Mouse (Mus musculus) heart, embryonic 12.5 days (tissue): Measurements from ENCODE around the gene Scd4. TPM values are rescaled to one million over a fixed set of nuclear protein-coding genes. Genes with fewer than 3 reads are reported as not detected.
"Not testable (repeated sequence)": the region's sequence is repeated elsewhere in the genome, so short reads cannot be mapped to it uniquely, and the experiment has no call there.

Experiments used
- ATAC-seq: fragments of 200-750 bp; cut with Nextera tagmentation; 2 replicates; pipeline ENCODE4 v1.8.0; 2017; ENCODE audit warnings: moderate TSS enrichment, moderate library complexity; ENCODE audit not compliant: insufficient number of reproducible peaks, low FRiP score
- H3K27ac ChIP-seq: fragments of 300-500 bp; sonication (generic); 2 replicates; pipeline ENCODE4 v1.5.1; 2016; ENCODE audit warnings: mild to moderate bottlenecking, moderate library complexity; ENCODE audit not compliant: poor library complexity, severe bottlenecking
- H3K27me3 ChIP-seq: fragments of 300-500 bp; sonication (generic); replicated peaks from 2 replicates; pipeline ENCODE4 v1.6.1; 2016; ENCODE audit warnings: mild to moderate bottlenecking, moderate library complexity
- H3K36me3 ChIP-seq: fragments of 300-500 bp; sonication (generic); 2 replicates; pipeline ENCODE4 v1.6.1; 2016; ENCODE audit warnings: mild to moderate bottlenecking, moderate library complexity
- H3K4me1 ChIP-seq: fragments of 300-500 bp; sonication (generic); replicated peaks from 2 replicates; pipeline ENCODE4 v1.6.1; 2016; ENCODE audit warnings: mild to moderate bottlenecking
- H3K4me2 ChIP-seq: fragments of 300-500 bp; sonication (generic); 2 replicates; pipeline ENCODE4 v1.6.1; 2016; ENCODE audit warnings: mild to moderate bottlenecking, moderate library complexity
- H3K4me3 ChIP-seq: fragments of 300-500 bp; sonication (generic); 2 replicates; pipeline ENCODE4 v1.5.1; 2016; ENCODE audit warnings: mild to moderate bottlenecking
- H3K9ac ChIP-seq: fragments of 300-500 bp; sonication (generic); 2 replicates; pipeline ENCODE4 v1.6.1; 2016; ENCODE audit warnings: mild to moderate bottlenecking, moderate library complexity
- H3K9me3 ChIP-seq: fragments of 300-500 bp; sonication (generic); replicated peaks from 2 replicates; pipeline ENCODE4 v1.6.1; 2016; ENCODE audit warnings: mild to moderate bottlenecking, moderate library complexity
- WGBS: fragments of 180-500 bp; shearing (Covaris S2); methylation state at CpG from one replicate; pipeline ENCODE4 v1.1.7; 2016; 5-methylcytosine and 5-hydroxymethylcytosine counted together
- polyA plus RNA-seq: library from polyadenylated mRNA; unstranded; fragments of >200 nt; fragmentation: Nextera tagmentation; extraction: Ambion mirVana; gene quantifications from 2 replicates; pipeline ENCODE4 v1.2.1, GENCODE M21; 2016

The Scd4 gene
- polyA plus RNA-seq, 1 experiment from 2014 or later, result 0.29 TPM

GRCm38 (mm10) chr19:44351756-44352155 is 18.9 kb downstream of the Scd4 start:
- ATAC-seq, result no peak
- no peaks in the 10 kb centered on the region for H3K4me1 ChIP-seq
- WGBS, result 70% methylated on average over 7 of the region's 7 CpGs

DNA sequence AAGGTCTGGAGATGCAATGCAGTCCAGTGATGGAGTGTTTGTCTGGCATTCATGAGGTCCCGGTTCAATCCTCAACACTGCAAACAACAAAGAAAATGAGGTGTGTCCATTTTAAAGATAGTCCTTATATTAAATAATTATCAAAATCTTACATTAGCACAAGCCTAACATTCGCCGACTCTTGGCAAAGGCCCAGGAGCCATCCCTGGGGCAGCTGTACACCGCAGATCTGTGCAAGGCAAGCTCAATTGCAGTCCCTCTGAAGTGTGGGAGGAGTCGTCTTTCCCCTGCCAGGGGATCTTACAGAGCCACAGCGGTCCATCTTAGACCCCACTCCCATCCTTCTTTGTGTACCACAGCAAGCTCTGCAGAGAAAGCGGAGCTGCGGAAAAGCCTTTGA is 25.8 kb downstream of the Scd4 start:
- Histone ChIP-seq H3K4me2 (no peak overlapping the region), H3K9me3 (no peaks in the 10 kb centered on the region), H3K4me1 (no peaks in the 10 kb centered on the region), H3K4me3 (no peak overlapping the region), H3K27ac (no peak overlapping the region), H3K27me3 (no peaks in the 10 kb centered on the region), H3K36me3 (no peaks in the 10 kb centered on the region), H3K9ac (no peak overlapping the region)
- ATAC-seq, result no peak
- 64% methylated on average over 8 of the region's 8 CpGs for WGBS

More at GRCm38 (mm10) chr19:44351756-44352155, 18.9 kb downstream of the Scd4 start:
- Histone ChIP-seq H3K4me3 (no peak overlapping the region), H3K36me3 (no peaks in the 10 kb centered on the region), H3K27ac (no peak overlapping the region), H3K4me2 (no peak overlapping the region), H3K9me3 (0 out of 2 replicates have a peak, but pooled peaks cover 5% of the 10 kb centered on the region), H3K27me3 (no peaks in the 10 kb centered on the region), H3K9ac (no peak overlapping the region)

DNA sequence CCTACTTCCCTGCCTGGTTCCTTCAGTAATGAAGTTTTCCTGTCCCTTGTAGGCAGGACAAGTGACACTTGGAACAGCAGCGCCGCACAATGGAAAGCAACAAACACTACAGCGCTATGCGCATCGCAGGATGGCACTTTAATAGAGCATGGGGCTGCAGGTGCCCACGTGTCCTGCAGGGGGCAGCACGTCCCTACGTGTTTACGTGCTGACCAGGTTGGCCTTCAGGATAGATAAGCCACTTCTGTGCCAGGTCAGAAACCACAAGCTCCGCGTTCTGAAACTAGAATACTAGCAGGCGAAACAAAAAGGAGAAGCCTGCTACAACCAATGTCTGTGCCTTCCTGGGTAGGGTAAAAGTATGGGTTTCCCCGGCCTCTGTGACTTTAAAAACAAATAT is 30.6 kb downstream of the Scd4 start:
- Histone ChIP-seq H3K9ac (no peak overlapping the region), H3K9me3 (no peaks in the 10 kb centered on the region), H3K27ac (no peak overlapping the region), H3K27me3 (no peaks in the 10 kb centered on the region), H3K4me3 (no peak overlapping the region), H3K4me2 (no peak overlapping the region; the same call in 1 of the 2 replicates), H3K36me3 (no peaks in the 10 kb centered on the region), H3K4me1 (no peaks in the 10 kb centered on the region)
- 24% methylated on average over 13 of the region's 13 CpGs for WGBS
- no peak; the same call in 1 of the 2 replicates for ATAC-seq

DNA sequence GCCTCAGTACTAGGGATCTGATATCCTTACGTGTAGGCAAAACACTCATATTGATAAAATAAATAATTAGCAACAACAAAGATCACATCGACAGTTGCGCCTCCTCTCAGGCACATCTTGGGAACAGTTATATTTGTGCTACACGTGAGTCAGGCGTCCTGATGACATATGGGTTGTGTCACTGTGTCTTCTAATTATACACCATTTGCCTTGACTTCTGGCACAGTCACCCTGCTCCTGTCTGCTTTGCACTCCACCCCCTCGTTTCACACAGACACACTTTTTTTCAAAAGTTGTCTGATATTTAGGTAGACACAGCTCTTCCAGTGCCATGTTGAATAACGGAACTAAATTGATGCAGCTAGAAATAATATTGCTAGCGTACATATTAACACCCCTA is 31.1 kb downstream of the Scd4 start:
- H3K9ac ChIP-seq, result no peak overlapping the region
- no peaks in the 10 kb centered on the region for H3K4me1 ChIP-seq
- no peaks in the 10 kb centered on the region for H3K9me3 ChIP-seq
- H3K27ac ChIP-seq, result no peak overlapping the region
- 74% methylated on average over 8 of the region's 8 CpGs for WGBS
- H3K4me2 ChIP-seq, result no peak overlapping the region
- no peak overlapping the region for H3K4me3 ChIP-seq
- H3K36me3 ChIP-seq, result no peaks in the 10 kb centered on the region
- ATAC-seq, result no peak
- no peaks in the 10 kb centered on the region for H3K27me3 ChIP-seq

GRCm38 (mm10) chr19:44365733-44366132 is 32.8 kb downstream of the Scd4 start:
- H3K36me3 ChIP-seq, result no peaks in the 10 kb centered on the region
- 86% methylated on average over 4 of the region's 4 CpGs for WGBS
- no peaks in the 10 kb centered on the region for H3K4me1 ChIP-seq
- H3K9ac ChIP-seq, result no peak overlapping the region
- no peak overlapping the region for H3K4me2 ChIP-seq
- H3K4me3 ChIP-seq, result no peak overlapping the region
- no peak overlapping the region for H3K27ac ChIP-seq
- H3K27me3 ChIP-seq, result 0 out of 2 replicates have a peak, but pooled peaks cover 8% of the 10 kb centered on the region
- no peak for ATAC-seq
- no peaks in the 10 kb centered on the region for H3K9me3 ChIP-seq

- WGBS, result 78% methylated on average over 10 of the region's 10 CpGs
- H3K9ac ChIP-seq, H3K4me1 ChIP-seq, H3K4me3 ChIP-seq, ATAC-seq, H3K27ac ChIP-seq, H3K9me3 ChIP-seq, H3K36me3 ChIP-seq, H3K4me2 ChIP-seq: not testable (repeated sequence)
- H3K27me3 ChIP-seq, result peaks cover 13% of the 10 kb centered on the region; the same call in 1 of the 2 replicates
These were observed 34.2 kb downstream of the Scd4 start for GRCm38 (mm10) chr19:44367076-44367475.

DNA sequence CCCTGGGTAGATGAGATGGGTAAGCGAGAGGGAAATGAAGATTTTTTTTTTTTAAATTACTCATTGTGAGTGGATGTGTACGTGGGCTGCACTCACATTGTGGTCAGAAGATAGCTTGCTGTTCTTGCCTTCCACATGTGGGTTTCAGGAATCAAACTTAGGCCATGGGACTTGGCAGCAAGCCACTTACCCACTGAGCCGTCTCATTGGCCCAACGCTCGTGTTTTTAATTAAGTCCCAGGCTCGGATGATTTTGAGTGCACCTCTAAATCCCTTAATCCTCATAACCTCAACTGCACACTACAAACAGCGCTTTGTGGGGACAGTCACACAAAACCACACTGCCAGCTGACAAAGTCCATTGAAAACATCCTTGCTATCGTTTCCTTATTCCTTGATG is 36.5 kb downstream of the Scd4 start:
- Histone ChIP-seq H3K27me3 (peaks cover 16% of the 10 kb centered on the region; the same call in 1 of the 2 replicates), H3K9ac (no peak overlapping the region), H3K4me3 (no peak overlapping the region), H3K4me1 (no peaks in the 10 kb centered on the region), H3K36me3 (no peaks in the 10 kb centered on the region), H3K9me3 (no peaks in the 10 kb centered on the region), H3K27ac (no peak overlapping the region), H3K4me2 (no peak overlapping the region)
- ATAC-seq, result no peak
- WGBS, result 76% methylated on average over 8 of the region's 8 CpGs

- 76% methylated on average over 5 of the region's 5 CpGs for WGBS
- Histone ChIP-seq H3K36me3 (no peaks in the 10 kb centered on the region), H3K9ac (no peak overlapping the region), H3K4me3 (no peak overlapping the region), H3K27me3 (peaks cover 16% of the 10 kb centered on the region; the same call in 1 of the 2 replicates), H3K4me1 (no peaks in the 10 kb centered on the region), H3K9me3 (no peaks in the 10 kb centered on the region), H3K27ac (no peak overlapping the region), H3K4me2 (no peak overlapping the region)
- no peak for ATAC-seq
These were observed 37.3 kb downstream of the Scd4 start for GRCm38 (mm10) chr19:44370231-44370630.

DNA sequence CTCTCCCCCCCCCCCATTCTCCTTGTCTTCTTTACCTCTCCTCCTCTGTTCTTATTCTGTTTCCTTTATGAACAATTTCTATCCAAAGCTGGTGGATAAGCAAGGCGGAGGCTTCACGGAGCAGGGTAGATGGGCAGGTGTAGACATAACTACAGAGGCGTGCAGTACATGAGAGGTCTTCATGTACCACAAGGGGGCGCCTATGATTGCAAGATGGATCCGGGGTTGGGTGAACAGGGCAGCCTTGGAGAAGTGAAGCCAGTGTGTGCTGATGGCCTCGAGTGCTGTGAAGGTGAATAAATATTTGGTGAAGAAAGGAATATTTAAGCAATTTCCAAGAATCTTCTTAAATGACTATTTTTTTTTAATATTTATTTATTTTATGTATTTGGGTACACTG is 40.1 kb downstream of the Scd4 start:
- Histone ChIP-seq H3K36me3 (no peaks in the 10 kb centered on the region), H3K9ac (no peak overlapping the region), H3K27ac (no peak overlapping the region), H3K27me3 (peaks cover 16% of the 10 kb centered on the region; the same call in 1 of the 2 replicates), H3K4me2 (no peak overlapping the region), H3K4me3 (no peak overlapping the region), H3K9me3 (no peaks in the 10 kb centered on the region), H3K4me1 (peaks cover 4% of the 10 kb centered on the region)
- 0 out of 2 replicates have a peak, but pooled peaks have one; percentile 61 for ATAC-seq
- 18% methylated on average over 6 of the region's 6 CpGs for WGBS

DNA sequence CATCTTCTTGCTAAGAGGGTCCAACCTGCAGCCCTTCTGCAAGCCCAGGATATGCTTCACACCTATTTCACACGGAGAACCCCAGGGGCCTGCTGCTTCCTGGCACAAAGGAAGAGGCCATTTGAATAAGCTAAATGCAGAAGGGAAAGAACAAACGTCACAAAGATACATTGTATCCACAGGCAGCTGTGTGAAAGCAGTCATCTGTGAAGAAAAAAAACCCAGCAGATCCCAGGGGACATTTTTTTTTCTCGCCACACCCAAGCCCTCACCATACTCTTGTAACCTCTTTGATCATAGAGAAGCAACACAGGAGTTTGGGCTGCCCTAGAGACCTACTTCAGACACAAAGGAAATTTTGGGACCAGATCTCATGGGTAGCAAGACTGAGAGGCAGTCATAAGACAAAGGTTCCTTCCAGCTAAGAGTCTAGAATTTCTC is 43.6 kb downstream of the Scd4 start:
- Histone ChIP-seq H3K9ac (no peak overlapping the region), H3K4me1 (peaks cover 5% of the 10 kb centered on the region), H3K4me2 (no peak overlapping the region), H3K27ac (no peak overlapping the region), H3K4me3 (no peak overlapping the region), H3K9me3 (no peaks in the 10 kb centered on the region), H3K27me3 (peaks cover 8% of the 10 kb centered on the region; the same call in 1 of the 2 replicates), H3K36me3 (no peaks in the 10 kb centered on the region)
- no peak for ATAC-seq
- 41% methylated on average over 3 of the region's 3 CpGs for WGBS

DNA sequence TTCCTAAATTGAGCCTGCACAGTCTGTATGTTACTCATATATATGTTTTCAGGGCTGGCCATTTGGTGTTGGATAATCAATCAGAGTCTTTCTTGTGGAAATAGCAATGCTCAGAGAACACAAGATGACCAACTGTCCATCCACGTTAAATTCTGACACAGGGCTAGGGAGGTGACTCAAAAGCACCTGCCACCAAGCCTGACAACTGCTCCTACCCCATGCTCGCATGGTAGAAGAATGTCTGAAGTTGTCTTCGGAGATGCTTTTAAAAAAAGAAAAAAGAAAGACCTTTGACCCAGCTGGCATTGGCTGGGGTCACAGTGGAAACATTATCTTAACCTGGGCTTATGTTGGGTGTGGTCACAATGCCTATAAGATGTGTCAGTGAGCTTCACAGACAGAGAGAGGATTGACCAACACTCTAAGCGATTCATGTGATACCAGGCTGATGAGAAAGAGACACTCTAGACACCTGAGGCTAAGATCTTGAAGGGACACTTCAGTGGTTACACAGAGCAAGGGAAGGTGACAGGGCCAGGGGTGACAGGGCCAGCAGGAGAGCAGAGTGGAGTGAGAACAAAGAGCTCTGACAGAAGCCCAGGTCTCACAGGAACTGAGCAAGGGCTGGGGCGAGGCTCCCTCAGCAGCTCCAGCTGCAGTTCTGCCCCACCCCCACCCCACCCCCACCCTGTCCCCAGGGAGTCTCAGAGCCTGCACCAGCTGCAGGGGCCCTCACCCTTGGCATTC is 44.9 kb downstream of the Scd4 start:
- no peak overlapping the region for H3K4me2 ChIP-seq
- H3K9ac ChIP-seq, result no peak overlapping the region
- no peak overlapping the region for H3K27ac ChIP-seq
- 42% methylated on average over 5 of the region's 5 CpGs for WGBS
- H3K27me3 ChIP-seq, result no peaks in the 10 kb centered on the region
- no peaks in the 10 kb centered on the region for H3K36me3 ChIP-seq
- no peak overlapping the region for H3K4me3 ChIP-seq
- no peaks in the 10 kb centered on the region for H3K9me3 ChIP-seq
- ATAC-seq, result no peak
- peaks cover 5% of the 10 kb centered on the region for H3K4me1 ChIP-seq

DNA sequence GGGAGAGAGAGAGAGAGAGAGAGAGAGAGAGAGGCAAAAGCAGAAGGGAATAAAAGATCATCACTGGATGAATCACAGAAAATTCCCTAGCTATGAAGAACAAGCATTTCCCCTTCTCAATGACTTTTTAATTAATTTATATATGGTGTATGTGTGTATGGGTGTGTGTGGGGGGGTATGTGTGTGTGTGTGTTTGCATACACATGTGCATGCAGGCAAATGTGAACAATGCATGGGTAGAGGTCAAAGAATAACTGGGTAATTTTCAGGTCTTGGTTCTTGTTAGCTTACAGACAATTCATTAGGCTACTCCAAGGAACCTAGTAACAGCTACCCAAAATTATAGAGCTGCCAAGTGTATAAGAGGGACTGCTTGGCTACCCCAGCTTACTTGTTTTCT is 46.2 kb downstream of the Scd4 start:
- ATAC-seq, result no peak

More for the DNA sequence above, 46.2 kb downstream of the Scd4 start:
- Histone ChIP-seq H3K9me3 (no peaks in the 10 kb centered on the region), H3K4me2 (no peak overlapping the region), H3K4me1 (peaks cover 5% of the 10 kb centered on the region), H3K36me3 (no peaks in the 10 kb centered on the region), H3K27me3 (no peaks in the 10 kb centered on the region), H3K4me3 (no peak overlapping the region), H3K9ac (no peak overlapping the region), H3K27ac (no peak overlapping the region)
